Comparison of ENCODE assay signal across 24 mouse cellular contexts in the genomic region with DNA sequence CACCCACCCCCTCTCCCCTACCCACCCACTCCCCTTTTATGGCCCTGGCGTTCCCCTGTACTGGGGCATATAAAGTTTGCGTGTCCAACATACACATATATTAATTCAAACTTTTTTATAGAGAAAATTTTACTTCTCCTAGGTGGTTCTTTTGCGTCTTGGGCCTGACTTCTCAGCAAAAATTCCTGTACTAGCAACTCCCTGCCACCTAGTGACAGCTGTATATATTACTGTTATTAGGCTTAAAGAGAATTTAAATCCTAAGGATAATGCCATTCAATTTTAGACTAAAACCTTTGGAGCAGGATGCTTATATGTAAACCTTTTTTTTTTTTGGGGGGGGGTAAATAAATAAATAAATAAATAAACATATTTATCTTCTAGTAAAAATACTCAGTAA. TPM values are rescaled to one million over a fixed set of nuclear protein-coding genes. Genes with fewer than 3 reads are reported as not detected.
DNase-seq lines count a peak whose midpoint lies in the region; ATAC-seq and TF ChIP-seq lines count a peak whose summit lies in the region.
"Had no signal": no experiment of that assay in that cellular context is flagged by ENCODE, and none has a peak within 500 bp of the region (broad histone marks: within the 10 kb centered on the region; RNA-seq: fewer than 3 reads in every experiment).

No protein-coding gene starts in this region.

- no peaks in the 10 kb centered on the region for H3K9me3 ChIP-seq in forebrain, embryonic 13.5 days (replicated peaks)
- H3K9me3 ChIP-seq: embryonic facial prominence, embryonic 12.5 days; heart, embryonic 15.5 days; hindbrain, embryonic 15.5 days; intestine, embryonic 15.5 days; kidney, embryonic 15.5 days; liver, embryonic 13.5 days; lung, embryonic 15.5 days; midbrain, embryonic 10.5 days had no signal

- no peak for DNase-seq in left cerebral cortex, adult 2 months (ENCODE audit: extremely low spot score in 1 of 2, low spot score in 2 of 2)
- no peak for DNase-seq in left cerebral cortex, postnatal 25 days (ENCODE audit: low spot score in 2 of 2)
- DNase-seq in 3T3-L1 (ENCODE audit: low read depth, low spot score): peak; percentile 42
- peak; percentile 49 for DNase-seq in 416B (ENCODE audit: low read depth)
- DNase-seq in brain, embryonic 14.5 days (ENCODE audit: low read depth): peak; percentile 6
- DNase-seq in kidney, adult 8-10 months: no peak
- DNase-seq: adrenal gland, adult 2 months; cerebellum, adult 2 months; cerebellum, postnatal 25 days; heart, postnatal 4 days; liver, embryonic 13.5 days; right cerebral cortex, postnatal 25 days; spleen, adult 18-20 months; thymus, postnatal 14 days had no signal

- H3K9ac ChIP-seq in forebrain, embryonic 13.5 days: no peak overlapping the region
- H3K9ac ChIP-seq: embryonic facial prominence, embryonic 12.5 days; heart, embryonic 15.5 days; hindbrain, embryonic 15.5 days; intestine, embryonic 15.5 days; kidney, embryonic 15.5 days; limb, embryonic 12.5 days; liver, embryonic 13.5 days; lung, embryonic 15.5 days had no signal

- peaks cover 13% of the 10 kb centered on the region for H3K36me3 ChIP-seq in forebrain, embryonic 13.5 days (ENCODE audit: poor library complexity, severe bottlenecking)

- no peak overlapping the region for H3K4me2 ChIP-seq in forebrain, embryonic 13.5 days
- H3K4me2 ChIP-seq: embryonic facial prominence, embryonic 12.5 days; heart, embryonic 15.5 days; hindbrain, embryonic 15.5 days; intestine, embryonic 15.5 days; kidney, embryonic 15.5 days; limb, embryonic 12.5 days; liver, embryonic 13.5 days; lung, embryonic 15.5 days had no signal

- H3K4me1 ChIP-seq in forebrain, embryonic 13.5 days: no peaks in the 10 kb centered on the region
- H3K4me1 ChIP-seq: heart, embryonic 15.5 days; hindbrain, embryonic 15.5 days; intestine, embryonic 15.5 days; kidney, embryonic 15.5 days; limb, embryonic 12.5 days; liver, embryonic 13.5 days had no signal

- no peak for TF ChIP-seq POLR2A in brain, embryonic 14.5 days (IDR thresholded peaks at IDR 0.05; ENCODE audit: borderline replicate concordance, extremely low read depth, insufficient read depth, insufficient read length, poor library complexity, severe bottlenecking)

- H3K27me3 ChIP-seq in forebrain, embryonic 13.5 days: no peaks in the 10 kb centered on the region
- H3K27me3 ChIP-seq: embryonic facial prominence, embryonic 12.5 days; heart, embryonic 15.5 days; hindbrain, embryonic 15.5 days; intestine, embryonic 15.5 days; kidney, embryonic 15.5 days; limb, embryonic 12.5 days; liver, embryonic 13.5 days; lung, embryonic 15.5 days had no signal

- intact Hi-C loops in left cerebral cortex, adult 2 months (cut with DNase I): loop anchor here (10.0 kb wide), 1 partner anchor 243 kb away; no protein-coding TSS in a partner anchor
- intact Hi-C loops in left cerebral cortex, postnatal 25 days (cut with DNase I): no loop called here

- ATAC-seq in forebrain, embryonic 13.5 days: no peak
- ATAC-seq: intestine, embryonic 15.5 days had no signal

- 88% methylated on average over 3 of the region's 3 CpGs for WGBS in forebrain, embryonic 13.5 days

- H3K27ac ChIP-seq in left cerebral cortex, adult 2 months: no peak overlapping the region
- no peak overlapping the region for H3K27ac ChIP-seq in forebrain, embryonic 13.5 days
- H3K27ac ChIP-seq: embryonic facial prominence, embryonic 12.5 days; heart, embryonic 15.5 days; hindbrain, embryonic 15.5 days; intestine, embryonic 15.5 days; kidney, embryonic 15.5 days; limb, embryonic 12.5 days; liver, embryonic 13.5 days; lung, embryonic 15.5 days; macrophage; midbrain, embryonic 10.5 days had no signal

- TF ChIP-seq CTCF in left cerebral cortex, adult 2 months (IDR thresholded peaks at IDR 0.05): peak; percentile 11
- TF ChIP-seq CTCF in brain, embryonic 14.5 days (IDR thresholded peaks at IDR 0.05; ENCODE audit: borderline replicate concordance, extremely low read depth, insufficient read depth, insufficient read length): no peak

- no peak overlapping the region for H3K4me3 ChIP-seq in left cerebral cortex, adult 2 months
- H3K4me3 ChIP-seq in forebrain, embryonic 13.5 days: no peak overlapping the region
- H3K4me3 ChIP-seq: embryonic facial prominence, embryonic 12.5 days; heart, embryonic 15.5 days; hindbrain, embryonic 15.5 days; intestine, embryonic 15.5 days; kidney, embryonic 15.5 days; limb, embryonic 12.5 days; liver, embryonic 13.5 days; lung, embryonic 15.5 days; midbrain, embryonic 10.5 days had no signal

RNA-seq across cellular contexts. Expression of a gene that starts 21.3 kb away (rescaled TPM):
- 10 to 100 TPM; 34.2 to 34.7 TPM for total RNA-seq in left cerebral cortex, adult 2 months (2021)
- total RNA-seq in left cerebral cortex, postnatal 25 days (2021): 10 to 100 TPM; 33.9 to 37.3 TPM
- 44.8 and 49.0 TPM in 2 replicates for polyA plus RNA-seq in brain, embryonic 14.5 days (2012; rRNA removed)
- polyA plus RNA-seq in forebrain, embryonic 13.5 days (2015; fragmentation: Nextera tagmentation; extraction: Ambion mirVana): 10.5 and 10.8 TPM in 2 replicates

RNA-seq across cellular contexts. Expression of a gene that starts 24.7 kb away (rescaled TPM):
- 10 to 100 TPM; 21.5 to 23.0 TPM for total RNA-seq in left cerebral cortex, adult 2 months (2021)
- 10 to 100 TPM; 18.5 to 25.2 TPM for total RNA-seq in left cerebral cortex, postnatal 25 days (2021)
- polyA plus RNA-seq in brain, embryonic 14.5 days (2012; rRNA removed): 20.2 and 26.5 TPM in 2 replicates
- 58.5 and 60.4 TPM in 2 replicates for polyA plus RNA-seq in forebrain, embryonic 13.5 days (2015; fragmentation: Nextera tagmentation; extraction: Ambion mirVana)

RNA-seq across cellular contexts. Expression of a gene that starts 37.4 kb away (rescaled TPM):
- 10 to 100 TPM; 90.6 to 94.6 TPM for total RNA-seq in left cerebral cortex, adult 2 months (2021)
- total RNA-seq in left cerebral cortex, postnatal 25 days (2021): 10 to 100 TPM; 87.6 to 92.0 TPM
- 29.2 and 36.3 TPM in 2 replicates for polyA plus RNA-seq in brain, embryonic 14.5 days (2012; rRNA removed)
- polyA plus RNA-seq in forebrain, embryonic 13.5 days (2015; fragmentation: Nextera tagmentation; extraction: Ambion mirVana): 24.9 and 27.4 TPM in 2 replicates

Comparison
In these comparisons a context has a peak if more than half of its experiments do, and no peak if none do; other contexts are left out.
1. DNase-seq: peak in 3T3-L1 (single experiment), 416B (single experiment) and brain, embryonic 14.5 days (single experiment); none in left cerebral cortex, adult 2 months (0 of 2), left cerebral cortex, postnatal 25 days (0 of 2) and kidney, adult 8-10 months (0 of 2).